ENCODE assay signal across 8 mouse cellular contexts in the genomic region with DNA sequence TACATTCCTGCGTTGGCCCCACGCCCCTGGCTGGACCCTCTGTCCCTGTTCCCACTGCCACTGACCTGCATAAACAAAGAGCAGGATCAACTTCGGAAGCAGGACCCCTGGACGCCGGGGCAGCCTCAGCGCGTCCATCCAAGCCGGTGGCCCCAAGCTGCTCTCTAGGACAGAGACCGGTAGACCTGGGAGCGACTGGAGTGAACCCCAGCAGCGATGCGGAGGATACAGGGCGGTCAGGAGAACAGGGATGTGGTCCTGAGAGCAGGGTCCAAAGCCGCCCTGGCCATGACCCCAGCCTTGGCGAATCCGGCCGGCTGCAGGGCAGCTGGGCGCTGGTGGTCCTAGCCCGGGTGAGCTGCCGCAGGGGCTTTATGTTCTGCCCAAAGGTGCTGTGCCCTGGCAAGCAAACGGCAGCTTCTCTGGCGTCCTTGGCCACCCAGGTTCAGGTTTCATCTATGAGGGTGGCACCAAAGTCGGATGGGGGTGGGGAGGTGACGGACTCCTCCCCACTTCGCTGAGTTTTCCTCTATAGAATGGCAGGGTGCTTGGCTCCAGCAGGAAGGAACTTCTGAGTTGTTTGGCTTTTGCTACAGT. TPM values are rescaled to one million over a fixed set of nuclear protein-coding genes. Genes with fewer than 3 reads are reported as not detected.
DNase-seq lines count a peak whose midpoint lies in the region; ATAC-seq and TF ChIP-seq lines count a peak whose summit lies in the region.

No protein-coding gene starts in this region.

- TF ChIP-seq EP300 in liver, postnatal 0 days (IDR thresholded peaks at IDR 0.05; ENCODE audit: low read depth): no peak

- peak overlapping the region; percentile 70 for H3K4me2 ChIP-seq in intestine, embryonic 15.5 days (replicated peaks)
- peak overlapping the region; percentile 63 for H3K4me2 ChIP-seq in liver, postnatal 0 days (ENCODE audit: low read depth, low read length)

- no peak for TF ChIP-seq POLR2A in olfactory bulb, adult 2 months (IDR thresholded peaks at IDR 0.05; ENCODE audit: insufficient read depth, low read depth, low read length)

- TF ChIP-seq CTCF in E14TG2a.4 (conservative IDR thresholded peaks at IDR 0.05; ENCODE audit: low read length): no peak
- TF ChIP-seq CTCF in liver, postnatal 0 days (IDR thresholded peaks at IDR 0.05; ENCODE audit: low read depth): no peak
- no peak for TF ChIP-seq CTCF in olfactory bulb, adult 2 months (IDR thresholded peaks at IDR 0.05; ENCODE audit: insufficient read depth, low read depth, low read length)

- peak overlapping the region; percentile 13; the same call in 1 of the 2 replicates for H3K27ac ChIP-seq in intestine, embryonic 15.5 days
- peak overlapping the region; percentile 16; the same call in 1 of the 2 replicates for H3K27ac ChIP-seq in liver, postnatal 0 days (ENCODE audit: low read depth)
- no peak overlapping the region for H3K27ac ChIP-seq in olfactory bulb, adult 2 months (ENCODE audit: insufficient read depth, low read depth, low read length)

- peaks cover 10% of the 10 kb centered on the region for H3K9me3 ChIP-seq in E14TG2a.4 (ENCODE audit: low read length)
- no peaks in the 10 kb centered on the region for H3K9me3 ChIP-seq in intestine, embryonic 15.5 days
- no peaks in the 10 kb centered on the region for H3K9me3 ChIP-seq in liver, postnatal 0 days (ENCODE audit: low read length)

- intact Hi-C loops in gastrocnemius, postnatal 14 days (cut with DNase I; ENCODE audit: low total_unique reads): no loop called here

- no peaks in the 10 kb centered on the region for H3K36me3 ChIP-seq in E14TG2a.4 (ENCODE audit: insufficient read depth, low read length)
- no peaks in the 10 kb centered on the region for H3K36me3 ChIP-seq in intestine, embryonic 15.5 days
- H3K36me3 ChIP-seq in liver, postnatal 0 days (replicated peaks; ENCODE audit: insufficient read depth, low read length): no peaks in the 10 kb centered on the region

- peak overlapping the region; percentile 83 for H3K4me3 ChIP-seq in E14TG2a.4 (replicated peaks; ENCODE audit: low read length)
- peak overlapping the region; percentile 39 for H3K4me3 ChIP-seq in intestine, embryonic 15.5 days (replicated peaks)
- H3K4me3 ChIP-seq in liver, postnatal 0 days (ENCODE audit: low read depth, low read length): peak overlapping the region; percentile 36
- H3K4me3 ChIP-seq in olfactory bulb, adult 2 months (ENCODE audit: insufficient read depth, low read depth, low read length): peak overlapping the region; percentile 15

- peaks cover 17% of the 10 kb centered on the region for H3K4me1 ChIP-seq in E14TG2a.4 (replicated peaks; ENCODE audit: low read depth, low read length)
- peaks cover 4% of the 10 kb centered on the region; the same call in 1 of the 2 replicates for H3K4me1 ChIP-seq in intestine, embryonic 15.5 days (replicated peaks)
- H3K4me1 ChIP-seq in liver, postnatal 0 days (ENCODE audit: insufficient read depth): no peaks in the 10 kb centered on the region
- H3K4me1 ChIP-seq in olfactory bulb, adult 2 months (ENCODE audit: control insufficient read depth, insufficient read depth, low read length): peaks cover 6% of the 10 kb centered on the region; the same call in 1 of the 2 replicates

- H3K27me3 ChIP-seq in E14TG2a.4 (ENCODE audit: insufficient read depth, low read length): peaks cover 4% of the 10 kb centered on the region; the same call in 1 of the 2 replicates
- no peaks in the 10 kb centered on the region for H3K27me3 ChIP-seq in intestine, embryonic 15.5 days (replicated peaks)
- peaks cover 3% of the 10 kb centered on the region; the same call in 1 of the 2 replicates for H3K27me3 ChIP-seq in liver, postnatal 0 days (ENCODE audit: insufficient read depth, low read length)

- peak; percentile 39 for ATAC-seq in intestine, embryonic 15.5 days
- no peak for ATAC-seq in liver, postnatal 0 days
- no peak for ATAC-seq in inflammation-experienced regulatory T-cells, adult 6 months

- 4% methylated on average over 25 of the region's 25 CpGs for WGBS in intestine, embryonic 15.5 days
- WGBS in liver, postnatal 0 days (ENCODE audit: insufficient replicate concordance): 3% methylated on average over 25 of the region's 25 CpGs
- 14% methylated on average over 25 of the region's 25 CpGs for WGBS in olfactory bulb, adult 2 months

- peak; percentile 17 for DNase-seq in adrenal gland, adult 8-10 months
- DNase-seq in gastrocnemius, postnatal 14 days: peak; percentile 9
- peak; percentile 17 for DNase-seq in liver, postnatal 0 days
- no peak for DNase-seq in adipocyte (ENCODE audit: low spot score)

- H3K9ac ChIP-seq in intestine, embryonic 15.5 days: peak overlapping the region; percentile 44
- H3K9ac ChIP-seq in liver, postnatal 0 days (replicated peaks): peak overlapping the region; percentile 49

RNA-seq across cellular contexts. Expression of gene Cyyr1, which starts 3.1 kb away (rescaled TPM):
- 10 to 100 TPM; 14.5 to 29.3 (median 24.4) TPM for total RNA-seq in adrenal gland, adult 8-10 months (2022)
- total RNA-seq in gastrocnemius, postnatal 14 days (2021): 10 to 100 TPM in 1 of 2 experiments, 1 to 10 TPM in 1; 9.7 to 12.7 TPM
- polyA plus RNA-seq in intestine, embryonic 15.5 days (2015; fragmentation: Nextera tagmentation; extraction: Ambion mirVana): 3.8 and 4.2 TPM in 2 replicates
- polyA plus RNA-seq in liver, postnatal 0 days (2015; fragmentation: Nextera tagmentation; extraction: Ambion mirVana): 1.1 and 1.4 TPM in 2 replicates
- polyA plus RNA-seq in olfactory bulb, adult 2 months (2012; ENCODE audit: insufficient read depth, insufficient read length, low replicate concordance, missing spikeins): not detected in 2 replicates
- polyA plus RNA-seq in inflammation-experienced regulatory T-cells, adult 6 months (2017; shearing (Covaris generic)): under 1 TPM in 2 of 3 experiments, not detected in 1; 0.13 to 0.18 TPM

Comparison
In these comparisons a context has a peak if more than half of its experiments do, and no peak if none do; other contexts are left out.
1. H3K4me3 ChIP-seq: peak in every context shown above with its lines; median percentile 83 in E14TG2a.4; 39 in intestine, embryonic 15.5 days; 36 in liver, postnatal 0 days; 15 in olfactory bulb, adult 2 months.